Mouse (Mus musculus) lung, adult 2 months (tissue): ENCODE measurements at regions not wholly inside any gene's neighbourhood (a gene's known extent, or its start where the extent isn't known, plus 50 kb on each side); places are given as distances from the start of the nearest gene placed in this dataset.

ENCODE experiments used
- CTCF ChIP-seq: fragments of 200-500 bp; IDR thresholded peaks from 2 replicates; pipeline ENCODE4 v1.5.1; 2011; ENCODE audit warnings: mild to moderate bottlenecking, low read length, control low read depth; ENCODE audit not compliant: insufficient read depth
- POLR2A ChIP-seq: fragments of 200-500 bp; IDR thresholded peaks from 2 replicates; pipeline ENCODE4 v1.6.1; 2011; ENCODE audit warnings: low read depth, mild to moderate bottlenecking, control low read depth, low read length, borderline replicate concordance; ENCODE audit errors: extremely low read depth

GRCm38 (mm10) chr19:14659725-14660124 lies 61.9 kb upstream of the Tle4 start:
- TF ChIP-seq CTCF: no peak
- TF ChIP-seq POLR2A: no peak
